12 mouse cellular contexts compared by ENCODE assay signal in the genomic region with DNA sequence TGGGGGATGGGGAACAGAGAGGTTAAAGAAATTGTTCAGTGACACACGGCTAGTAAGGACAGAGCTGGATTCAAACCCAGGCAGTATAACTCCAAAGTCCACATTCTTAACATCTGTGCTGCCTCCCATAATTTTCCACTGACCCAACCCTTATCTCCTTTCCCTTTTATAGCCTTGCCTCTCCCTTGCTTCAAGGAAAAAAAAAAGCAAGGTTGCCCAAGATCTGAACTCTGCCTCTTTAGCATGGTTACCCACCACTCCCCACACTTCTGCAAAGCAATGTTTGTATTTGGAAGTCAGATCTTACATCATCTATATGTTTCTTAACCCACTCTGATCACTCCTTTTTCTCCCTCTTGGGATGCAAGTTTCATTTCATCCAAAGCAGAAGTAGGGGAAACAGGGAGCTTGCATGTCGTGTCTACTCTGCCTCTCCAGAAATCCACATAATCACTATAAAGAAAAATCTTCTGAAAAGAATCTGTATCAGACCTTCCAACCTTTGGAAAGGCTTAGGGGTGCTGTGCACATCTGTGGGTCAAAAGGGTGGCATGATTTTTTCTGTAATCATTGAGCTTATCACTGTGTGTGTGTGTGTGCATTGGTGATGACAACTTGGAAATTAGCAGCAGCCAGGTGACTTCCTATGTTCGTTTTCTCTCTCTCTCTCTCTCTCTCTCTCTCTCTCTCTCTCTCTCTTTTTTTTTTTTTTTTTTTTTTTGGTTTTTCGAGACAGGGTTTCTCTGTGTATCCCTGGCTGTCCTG.
"Had no signal": no experiment of that assay in that cellular context is flagged by ENCODE, and none has a peak within 500 bp of the region (broad histone marks: within the 10 kb centered on the region; RNA-seq: fewer than 3 reads in every experiment).

No protein-coding gene starts in this region.

- ATAC-seq: inflammation-experienced regulatory T-cells, adult 6 months; midbrain, embryonic 15.5 days had no signal

- DNase-seq: kidney, adult 8-10 months; kidney, postnatal 25 days; lung, embryonic 14.5 days; retina, postnatal 1 day; thymus, adult 18-20 months; thymus, postnatal 25 days had no signal

- H3K4me2 ChIP-seq: liver, embryonic 11.5 days; lung, embryonic 14.5 days; midbrain, embryonic 15.5 days; neural tube, embryonic 13.5 days had no signal

- H3K27me3 ChIP-seq: midbrain, embryonic 15.5 days; neural tube, embryonic 13.5 days had no signal

- H3K4me1 ChIP-seq: midbrain, embryonic 10.5 days; midbrain, embryonic 15.5 days; neural tube, embryonic 13.5 days had no signal

- H3K27ac ChIP-seq: limb, embryonic 10.5 days; midbrain, embryonic 10.5 days; midbrain, embryonic 15.5 days; neural tube, embryonic 13.5 days had no signal

- H3K9ac ChIP-seq: lung, embryonic 14.5 days; midbrain, embryonic 15.5 days; neural tube, embryonic 13.5 days had no signal

- H3K36me3 ChIP-seq: limb, embryonic 10.5 days; midbrain, embryonic 10.5 days; midbrain, embryonic 15.5 days; neural tube, embryonic 13.5 days had no signal

- H3K4me3 ChIP-seq: limb, embryonic 10.5 days; midbrain, embryonic 10.5 days; midbrain, embryonic 15.5 days; neural tube, embryonic 13.5 days had no signal

- H3K9me3 ChIP-seq: limb, embryonic 10.5 days; midbrain, embryonic 10.5 days; midbrain, embryonic 15.5 days; neural tube, embryonic 13.5 days had no signal
